Mouse (Mus musculus): ENCODE data around the gene Agfg1.

Gene Agfg1

GRCm38 (mm10) chr1:82839296-82839613 lies at the start of gene Agfg1:
Gene Agfg1 (plus strand): TSS chr1:82839483.
- peak; percentile 90 to 96 for DNase-seq

DNA sequence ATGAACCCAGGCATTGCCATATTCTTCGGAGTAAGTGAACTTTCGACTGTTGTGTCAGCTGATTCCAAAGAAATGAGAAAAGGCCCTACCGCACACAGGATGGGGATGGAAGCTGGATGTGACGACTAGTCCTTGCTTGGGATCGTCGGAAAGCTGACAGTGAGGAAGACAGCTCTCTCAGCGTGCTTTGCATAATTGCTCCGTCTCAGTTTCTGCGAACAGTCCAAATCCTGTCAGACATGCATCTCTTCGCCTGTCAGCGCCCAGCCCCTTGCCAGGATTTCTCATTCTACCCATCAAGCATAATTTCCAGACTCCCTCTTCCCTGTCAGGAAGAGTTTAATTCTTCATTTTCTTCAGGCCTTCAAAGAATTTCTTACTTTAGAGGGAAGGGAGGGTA lies 48.2 kb upstream of the Agfg1 start:
- no peak for DNase-seq

DNA sequence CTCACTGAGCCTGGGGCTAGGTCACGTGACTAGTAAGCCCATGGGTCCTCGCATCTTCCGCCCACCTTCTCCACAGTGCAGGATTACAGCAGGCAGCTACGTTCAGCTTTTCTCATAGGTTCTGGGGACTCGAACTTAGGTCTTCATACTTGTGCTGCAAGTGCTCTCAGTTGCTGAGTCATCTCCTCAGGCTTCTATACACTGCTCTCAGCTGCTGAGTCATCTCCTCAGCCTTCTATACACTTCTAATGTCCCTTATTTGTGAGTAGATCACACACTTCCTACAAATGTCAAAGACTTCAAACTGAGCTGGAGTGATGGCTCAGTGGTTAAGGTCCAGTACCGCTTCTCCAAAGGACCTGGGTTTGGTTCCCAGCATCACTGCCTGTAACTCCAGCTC lies 47.0 kb upstream of the Agfg1 start:
- DNase-seq, result no peak

DNA sequence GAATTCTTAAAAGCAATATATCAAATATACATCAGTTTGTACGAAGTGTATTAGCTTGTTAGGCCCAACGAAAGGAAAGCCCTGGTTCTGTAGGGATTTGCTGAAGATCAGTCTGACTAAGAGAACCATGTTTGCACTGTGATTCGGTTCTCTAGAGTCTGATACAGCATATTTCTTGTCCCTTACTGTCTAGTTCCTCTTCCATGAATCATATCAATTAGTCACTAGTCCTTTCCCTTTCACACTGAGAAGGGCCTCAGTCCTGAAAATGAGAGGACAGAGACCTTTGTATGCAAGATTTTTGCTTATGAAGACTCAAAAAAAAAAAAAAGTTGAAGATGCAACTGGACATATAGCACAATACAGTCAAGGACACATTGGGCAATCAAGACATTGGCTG lies 46.2 kb upstream of the Agfg1 start:
- DNase-seq, result no peak

- DNase-seq, result no peak
Observed at GRCm38 (mm10) chr1:82793986-82794385, 45.3 kb upstream of the Agfg1 start.

- DNase-seq, result no peak
Observed at GRCm38 (mm10) chr1:82795211-82795610, 44.1 kb upstream of the Agfg1 start.

GRCm38 (mm10) chr1:82795702-82796443 lies 43.4 kb upstream of the Agfg1 start:
- no peak for DNase-seq

- no peak for DNase-seq
Observed at GRCm38 (mm10) chr1:82797088-82797487, 42.2 kb upstream of the Agfg1 start.

DNA sequence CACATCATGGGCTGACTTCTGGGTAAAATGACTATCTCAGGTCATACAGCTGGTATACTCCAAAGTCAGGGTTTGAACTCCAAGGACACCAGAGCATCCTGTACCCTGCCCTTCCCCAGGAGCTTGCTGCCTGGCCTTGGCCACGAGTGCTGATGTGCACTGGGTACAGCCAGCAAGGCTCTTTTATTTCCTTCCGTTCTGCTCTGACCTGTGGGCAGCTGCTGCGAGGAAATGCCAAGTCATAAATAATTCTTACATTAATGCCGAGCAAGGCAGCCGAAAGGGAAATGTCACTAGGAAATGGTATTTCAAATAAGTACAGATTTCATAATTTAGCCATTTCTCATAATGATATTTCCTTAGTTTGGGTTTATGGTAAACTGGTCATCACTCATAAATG lies 41.0 kb upstream of the Agfg1 start:
- no peak for DNase-seq

DNA sequence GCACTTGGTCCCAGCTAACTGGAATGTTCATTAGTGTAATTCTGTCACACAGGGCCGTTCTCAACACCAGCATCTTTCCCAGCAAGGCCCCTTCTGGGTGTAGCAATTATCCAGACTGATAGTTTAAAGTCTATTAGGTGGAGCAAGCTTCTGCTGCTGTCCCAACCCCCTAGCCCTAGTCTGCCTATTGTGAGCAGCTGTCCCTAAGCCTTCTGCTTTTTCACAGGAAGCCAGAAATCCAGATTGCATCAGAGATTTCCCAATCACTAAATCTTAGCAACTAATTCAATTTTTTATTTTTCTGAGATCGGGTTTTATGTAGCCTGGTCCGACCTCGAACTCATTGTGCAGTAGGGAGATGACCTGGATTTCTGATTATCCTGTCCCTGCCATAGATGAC lies 40.4 kb upstream of the Agfg1 start:
- no peak for DNase-seq

DNA sequence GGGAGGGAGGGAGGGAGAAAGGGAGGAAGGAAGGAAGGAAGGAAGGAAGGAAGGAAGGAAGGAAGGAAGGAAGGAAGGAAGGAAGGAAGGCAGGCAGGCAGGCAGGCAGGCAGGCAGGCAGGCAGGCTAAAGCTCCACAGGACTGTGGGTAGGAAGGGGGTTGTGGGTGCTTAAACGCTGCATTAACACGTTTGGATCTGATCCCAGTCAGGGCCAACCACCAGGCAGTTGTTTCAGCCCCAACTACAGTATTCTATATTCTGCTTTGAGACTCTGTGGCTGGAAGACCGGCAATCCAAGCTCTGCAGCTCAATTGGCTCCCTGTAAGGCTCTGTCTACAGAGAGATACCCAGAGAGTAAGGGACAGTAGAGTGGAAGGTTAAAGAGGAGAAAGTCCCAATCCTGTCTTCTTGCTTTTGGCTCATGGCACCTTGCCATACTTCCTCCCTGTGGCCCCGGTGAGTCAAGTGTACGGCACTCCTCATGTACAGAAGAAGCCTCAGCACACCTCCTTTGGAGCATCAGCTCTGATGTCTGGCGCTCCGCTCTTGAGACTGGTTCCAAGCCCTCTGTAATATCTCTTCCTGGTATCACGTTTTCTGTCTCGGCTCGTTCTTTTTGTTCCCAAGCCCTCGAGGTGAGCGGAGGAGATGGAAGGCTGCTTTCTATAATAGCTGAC lies 38.0 kb upstream of the Agfg1 start:
- peak in 1 of 2 experiments; percentile 10 for DNase-seq

GRCm38 (mm10) chr1:82803608-82804007 lies 35.7 kb upstream of the Agfg1 start:
- no peak for DNase-seq

GRCm38 (mm10) chr1:82804059-82804458 lies 35.2 kb upstream of the Agfg1 start:
- DNase-seq, result no peak

DNA sequence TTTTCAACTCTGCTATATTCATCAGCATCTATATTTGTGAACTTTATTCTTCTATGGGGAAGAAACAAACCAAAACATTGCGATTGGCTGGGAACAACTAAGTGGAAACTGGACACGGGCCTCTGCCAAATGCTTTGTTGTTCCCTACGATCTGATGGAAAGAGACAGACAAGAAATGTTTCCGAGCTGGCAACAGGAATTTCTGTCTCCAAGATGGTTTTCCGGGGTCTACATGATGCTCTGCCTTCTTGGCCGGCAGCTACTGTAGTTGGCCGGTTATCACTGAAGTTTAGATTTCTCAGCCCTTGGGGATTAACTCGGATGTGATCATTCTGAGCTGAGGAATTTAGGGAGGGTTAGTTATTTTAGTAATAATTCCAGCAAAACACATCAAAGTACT lies 32.9 kb upstream of the Agfg1 start:
- DNase-seq, result no peak

DNA sequence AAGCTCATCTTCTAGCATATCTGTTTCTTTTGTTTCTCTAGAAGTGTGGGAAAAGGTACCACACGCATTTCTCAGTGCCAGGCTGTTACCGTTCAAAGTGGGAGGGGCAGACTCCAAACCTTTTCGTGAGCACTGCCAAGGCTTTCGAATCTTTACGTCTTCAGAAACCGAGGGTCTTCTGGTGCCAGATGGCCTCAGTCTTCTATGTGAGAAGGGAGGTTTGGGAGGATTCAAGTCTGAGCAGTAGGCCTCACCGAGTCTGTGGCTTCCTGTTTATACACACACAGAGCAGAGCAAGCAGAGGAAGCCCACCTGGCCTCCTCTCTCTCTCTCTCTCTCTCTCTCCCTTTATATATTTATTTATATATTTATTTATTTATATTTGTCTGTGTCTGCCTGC lies 32.1 kb upstream of the Agfg1 start:
- DNase-seq, result no peak

GRCm38 (mm10) chr1:82808564-82808963 lies 30.7 kb upstream of the Agfg1 start:
- no peak for DNase-seq

DNA sequence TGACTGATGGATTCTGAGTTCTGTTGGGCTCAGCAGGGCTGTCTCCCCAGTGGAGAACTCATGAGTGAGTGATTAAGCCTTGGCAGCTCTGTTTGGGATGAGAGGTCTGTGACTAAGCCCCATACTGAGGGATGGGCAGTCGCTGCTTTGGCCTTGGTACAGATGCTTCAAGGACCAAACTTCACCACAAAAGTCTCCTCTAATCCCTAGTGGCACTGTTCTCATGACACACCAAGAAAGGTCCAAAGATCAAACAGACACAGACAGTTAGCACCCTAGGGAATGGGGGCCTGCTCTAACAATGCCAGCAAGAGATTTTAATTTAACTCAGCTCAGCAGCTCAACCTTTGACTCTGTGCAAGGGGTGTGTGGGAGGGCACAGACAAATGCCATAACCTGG lies 27.5 kb upstream of the Agfg1 start:
- DNase-seq, result no peak

GRCm38 (mm10) chr1:82815941-82816716 lies 23.2 kb upstream of the Agfg1 start:
- no peak for DNase-seq

DNA sequence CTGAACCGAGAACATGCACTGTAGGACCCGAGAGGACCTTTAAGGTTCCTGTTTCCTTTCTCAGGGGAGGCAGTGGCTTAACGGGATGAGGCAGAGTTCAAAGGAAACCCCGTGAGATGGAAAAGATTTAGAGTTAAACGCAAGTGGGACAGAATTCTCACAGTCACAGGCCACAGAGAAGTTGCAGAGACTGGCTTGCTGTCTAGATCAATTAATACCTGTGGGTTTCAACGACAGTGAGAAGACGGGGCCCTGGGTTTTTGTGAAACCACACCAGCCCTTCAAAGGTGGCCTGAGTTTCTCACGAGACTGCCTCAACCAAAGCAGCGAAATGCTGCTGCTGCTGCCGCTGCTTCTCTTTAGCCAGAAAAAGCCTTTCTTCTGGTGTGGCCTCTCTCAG lies 19.9 kb upstream of the Agfg1 start:
- DNase-seq, result no peak

DNA sequence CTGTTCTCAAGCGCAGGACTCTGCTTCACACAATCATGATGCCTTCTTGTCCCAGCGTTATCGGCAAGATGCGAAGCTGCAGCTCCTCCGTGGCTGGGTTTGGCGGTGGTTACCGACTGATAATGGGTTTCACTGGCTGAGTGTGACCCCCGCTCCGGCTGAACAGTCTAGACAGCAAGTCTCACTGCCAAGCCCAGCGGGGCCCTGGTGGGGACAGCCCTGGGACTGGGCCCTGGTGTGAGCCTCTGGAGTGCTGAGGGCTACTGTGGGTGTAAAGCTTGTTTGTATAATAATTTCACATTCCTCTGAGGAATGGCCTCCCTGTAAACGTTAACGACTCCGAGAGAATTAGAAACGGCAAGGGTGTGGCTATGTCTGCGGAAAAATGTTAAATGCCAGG lies 19.1 kb upstream of the Agfg1 start:
- DNase-seq, result no peak

DNA sequence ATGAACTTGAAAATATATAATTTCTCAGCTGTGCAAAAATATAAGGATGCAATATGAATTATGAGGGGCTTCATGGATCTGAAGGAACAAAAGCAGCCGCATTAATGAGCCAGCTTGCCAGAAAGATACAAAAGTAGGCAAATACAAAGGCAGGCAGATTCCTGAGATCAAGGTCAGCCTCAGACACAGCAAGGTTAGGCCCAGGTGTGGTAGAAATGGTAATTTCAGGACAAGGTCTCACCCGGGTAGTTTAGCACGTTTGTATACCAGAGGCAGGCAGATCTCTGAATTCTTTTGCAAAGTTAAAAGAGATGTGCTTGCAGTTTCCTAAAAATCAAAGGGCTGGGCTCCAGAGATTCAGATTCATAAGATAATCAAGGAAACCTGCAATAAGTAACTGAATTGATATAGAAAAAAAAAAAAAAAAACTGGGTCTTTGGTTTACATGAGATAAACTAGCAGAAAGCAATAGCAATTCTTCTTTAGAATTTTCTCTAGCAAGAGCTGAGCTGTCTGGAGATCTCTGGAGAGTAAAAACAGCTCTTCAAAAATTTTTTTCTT lies 18.6 kb upstream of the Agfg1 start:
- DNase-seq, result no peak

- no peak for DNase-seq
Observed at GRCm38 (mm10) chr1:82821846-82822245, 17.4 kb upstream of the Agfg1 start.

GRCm38 (mm10) chr1:82824147-82824546 lies 15.1 kb upstream of the Agfg1 start:
- DNase-seq, result no peak

GRCm38 (mm10) chr1:82825256-82825655 lies 14.0 kb upstream of the Agfg1 start:
- DNase-seq, result no peak
